Mouse (Mus musculus) left cerebral cortex, adult 2 months (tissue): Measurements from ENCODE around the gene Emc8. TPM values are rescaled to one million over a fixed set of nuclear protein-coding genes. Genes with fewer than 3 reads are reported as not detected.
A peak's percentile ranks its signal among the peaks of the same experiment; 100 is the strongest.
"Not testable (repeated sequence)": the region's sequence is repeated elsewhere in the genome, so short reads cannot be mapped to it uniquely, and the experiment has no call there.

Experiments
- DNase-seq, 2 experiments: peaks; one replicate each; pipeline ENCODE4 v3.0.0; 2021 to 2022; ENCODE audit warnings: low spot score in 2 of 2, mixed read lengths in 1 of 2; ENCODE audit errors: extremely low spot score in 1 of 2
- H3K27ac ChIP-seq: fragments of 200-600 bp; 2 replicates; pipeline ENCODE4 v1.8.1; 2022
- H3K4me3 ChIP-seq: fragments of 200-600 bp; 2 replicates; pipeline ENCODE4 v1.8.1; 2022
- CTCF ChIP-seq: fragments of 200-600 bp; IDR thresholded peaks from 2 replicates; pipeline ENCODE4 v1.8.1; 2022; ENCODE audit warnings: antibody characterized with exemption, mild to moderate bottlenecking, moderate library complexity
- intact Hi-C: fragments of 180-260 bp; cut with DNase I; formaldehyde crosslinking; loops from one replicate; pipeline ENCODE4 v1.15.1; 2025
- total RNA-seq, 2 experiments: library from RNA; stranded (reverse); gene quantifications; 2 replicates each; pipeline ENCODE4 v1.2.3; 2021

Emc8 gene
- total RNA-seq, 2 experiments from 2014 or later: 68.1 to 81.2 TPM

DNA sequence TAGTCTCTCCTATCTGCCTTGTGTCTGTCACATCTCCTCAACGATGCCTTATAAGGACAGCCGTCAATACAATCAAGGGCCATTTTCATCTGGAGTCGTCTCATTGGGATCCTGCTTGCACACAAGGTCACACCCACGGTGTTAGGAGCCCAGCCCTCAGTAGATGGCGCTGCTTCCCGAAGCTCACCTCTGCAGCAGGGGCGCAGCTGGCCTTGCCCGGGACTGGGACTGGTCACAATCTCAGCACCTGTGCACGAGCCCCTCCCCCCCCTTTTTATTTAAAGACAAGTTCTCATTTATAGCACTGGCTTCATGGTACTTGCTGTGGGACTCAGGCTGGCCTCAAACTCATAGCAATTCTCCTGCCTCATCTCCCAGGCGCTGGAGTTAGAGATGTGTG is 15.2 kb upstream of the Emc8 start:
- intact Hi-C loops: loop anchor here (5.0 kb wide), 1 partner anchor 54 kb away; the partner anchor contains the start of gene Irf8
- peak; percentile 61 for TF ChIP-seq CTCF
- peak; percentile 54 to 55 for DNase-seq
- H3K4me3 ChIP-seq: no peak overlapping the region
- H3K27ac ChIP-seq: no peak overlapping the region

- intact Hi-C loops: loop anchor here (5.0 kb wide), 1 partner anchor 56 kb away; the partner anchor contains the start of gene Irf8
- Histone ChIP-seq H3K4me3 (no peak overlapping the region), H3K27ac (no peak overlapping the region)
- DNase-seq: no peak
- no peak for TF ChIP-seq CTCF
These were observed 12.7 kb upstream of the Emc8 start for GRCm38 (mm10) chr8:120681113-120681512.

DNA sequence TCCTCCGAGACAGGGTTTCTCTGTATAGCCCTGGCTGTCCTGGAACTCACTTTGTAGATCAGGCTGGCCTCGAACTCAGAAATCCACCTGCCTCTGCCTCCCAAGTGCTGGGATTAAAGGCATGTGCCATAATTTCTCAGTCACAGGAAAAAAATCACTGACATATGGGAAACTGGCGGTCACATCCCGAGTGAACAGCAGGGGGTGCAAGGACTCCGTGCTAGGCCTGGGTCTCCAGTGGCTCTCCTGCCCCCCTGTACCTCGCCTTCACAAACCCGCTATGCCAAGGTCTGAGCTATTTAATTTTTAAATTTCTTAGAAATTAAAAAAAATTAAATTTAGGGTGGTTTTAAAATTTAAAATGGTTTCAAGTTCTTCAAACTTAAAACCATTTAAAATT is 12.0 kb upstream of the Emc8 start:
- not testable (repeated sequence) for H3K4me3 ChIP-seq, H3K27ac ChIP-seq, DNase-seq
- intact Hi-C loops: loop anchor here (1.0 to 5.0 kb wide), 2 partner anchors 57 to 116 kb away; partner anchors contain the start of gene Irf8
- TF ChIP-seq CTCF: peak; percentile 55

- TF ChIP-seq CTCF: no peak
- no peak overlapping the region for H3K4me3 ChIP-seq
- intact Hi-C loops: loop anchor here (1.0 to 5.0 kb wide), 2 partner anchors 57 to 116 kb away; partner anchors contain the start of gene Irf8
- no peak for DNase-seq
- H3K27ac ChIP-seq: no peak overlapping the region
These were observed 11.4 kb upstream of the Emc8 start for GRCm38 (mm10) chr8:120679629-120680387.

- DNase-seq: peak; percentile 82 to 86
These were observed 10.1 kb upstream of the Emc8 start for GRCm38 (mm10) chr8:120678447-120678846.

DNA sequence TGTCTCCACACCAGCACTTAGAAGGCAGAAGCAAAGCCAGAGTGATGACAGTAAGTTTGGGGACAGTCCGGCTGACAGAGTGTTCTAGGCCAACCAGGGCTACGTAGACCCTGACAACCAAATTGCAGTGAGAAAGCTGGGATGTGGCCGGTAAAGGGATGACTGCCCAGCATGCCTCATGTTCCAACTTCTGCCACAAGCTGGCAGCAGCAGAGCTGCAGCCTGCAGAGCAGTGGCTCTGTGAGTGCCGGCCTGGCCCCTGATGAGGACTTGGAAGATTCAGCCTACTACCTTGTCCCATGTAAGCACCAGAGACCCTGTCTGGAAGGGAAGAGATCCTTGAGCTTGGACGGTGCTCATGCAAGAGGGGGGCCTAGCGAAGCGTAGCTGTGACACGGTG is 7.3 kb upstream of the Emc8 start:
- intact Hi-C loops: loop anchor here (2.0 kb wide), 1 partner anchor 417 kb away; no protein-coding TSS in a partner anchor
- DNase-seq: no peak
- no peak overlapping the region for H3K27ac ChIP-seq
- TF ChIP-seq CTCF: peak; percentile 43
- no peak overlapping the region for H3K4me3 ChIP-seq

More at GRCm38 (mm10) chr8:120678447-120678846, 10.1 kb upstream of the Emc8 start:
- peak; percentile 95 for TF ChIP-seq CTCF
- Histone ChIP-seq H3K4me3 (no peak overlapping the region), H3K27ac (no peak overlapping the region)
- intact Hi-C loops: no loop called here

DNA sequence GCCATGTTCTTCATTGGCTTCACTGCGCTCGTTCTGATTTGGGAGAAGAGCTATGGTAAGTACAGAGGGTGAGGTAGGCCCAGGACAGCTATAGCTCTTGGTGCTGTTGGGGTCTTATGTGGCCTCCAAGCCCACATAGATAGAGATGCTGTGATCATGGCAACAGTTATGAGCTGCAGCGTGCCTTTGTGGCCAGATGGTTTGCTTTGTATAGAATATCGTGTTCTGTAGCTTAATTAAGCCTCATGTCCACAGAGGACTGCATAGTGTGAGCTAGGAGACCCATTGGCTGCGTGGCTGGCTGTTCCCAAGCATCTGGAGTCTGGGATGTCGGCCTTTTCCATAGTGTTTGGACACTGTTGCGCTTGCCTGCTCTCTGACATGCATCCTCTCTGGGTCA is 4.9 kb upstream of the Emc8 start:
- TF ChIP-seq CTCF: no peak
- DNase-seq: no peak
- no peak overlapping the region for H3K4me3 ChIP-seq
- peak overlapping the region; percentile 34 for H3K27ac ChIP-seq
- intact Hi-C loops: no loop called here

GRCm38 (mm10) chr8:120672626-120673229 is 4.4 kb upstream of the Emc8 start:
- intact Hi-C loops: no loop called here
- Histone ChIP-seq H3K27ac (peak overlapping the region; percentile 34), H3K4me3 (no peak overlapping the region)
- no peak for DNase-seq
- no peak for TF ChIP-seq CTCF

DNA sequence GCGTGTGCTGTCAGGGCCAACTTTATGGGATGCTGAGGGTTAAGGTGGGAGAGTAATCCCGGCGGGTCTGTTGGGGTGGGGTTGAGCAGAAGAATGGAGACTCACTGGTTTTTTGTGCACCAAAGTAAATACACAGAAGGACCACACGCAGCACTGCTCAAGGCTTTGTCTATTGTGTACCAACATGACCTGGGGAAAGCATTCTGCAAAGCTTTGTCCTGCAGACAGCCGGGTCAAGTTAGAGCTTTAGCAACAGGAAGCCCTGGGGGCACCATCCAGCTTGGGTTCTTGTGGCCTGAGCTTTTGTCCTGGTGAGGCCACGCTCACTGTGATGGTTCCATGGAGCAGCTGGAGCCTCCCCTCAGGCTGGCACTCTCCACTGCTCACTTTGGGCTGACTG is 3.4 kb upstream of the Emc8 start:
- intact Hi-C loops: no loop called here
- no peak overlapping the region for H3K27ac ChIP-seq
- no peak overlapping the region for H3K4me3 ChIP-seq
- TF ChIP-seq CTCF: no peak
- DNase-seq: no peak

- peak within 1 kb of the TSS; percentile 100 for H3K4me3 ChIP-seq
- intact Hi-C loops: no loop called here
- DNase-seq: peak; percentile 89 to 92
- peak within 1 kb of the TSS; percentile 95 for H3K27ac ChIP-seq
- TF ChIP-seq CTCF: no peak; the same call in 1 of the 2 replicates
These were observed 606 bp downstream of the Emc8 start, which contains the start of the genes Gm27021 and Cox4i1 for GRCm38 (mm10) chr8:120667561-120668373. Gene Gm27021 (minus strand): TSS chr8:120668079. Gene Cox4i1 (plus strand): TSS chr8:120668222.

GRCm38 (mm10) chr8:120666807-120667470 is 1.4 kb downstream of the Emc8 start:
- H3K27ac ChIP-seq: peak overlapping the region; percentile 95
- TF ChIP-seq CTCF: no peak
- DNase-seq: no peak
- H3K4me3 ChIP-seq: peak overlapping the region; percentile 100
- intact Hi-C loops: no loop called here
